Mouse (Mus musculus): Measurements from ENCODE around the gene Kcnk7. TPM values are rescaled to one million over a fixed set of nuclear protein-coding genes. Genes with fewer than 3 reads are reported as not detected.

The Kcnk7 gene
- total RNA-seq, 2 experiments from 2014 or later = not detected

DNA sequence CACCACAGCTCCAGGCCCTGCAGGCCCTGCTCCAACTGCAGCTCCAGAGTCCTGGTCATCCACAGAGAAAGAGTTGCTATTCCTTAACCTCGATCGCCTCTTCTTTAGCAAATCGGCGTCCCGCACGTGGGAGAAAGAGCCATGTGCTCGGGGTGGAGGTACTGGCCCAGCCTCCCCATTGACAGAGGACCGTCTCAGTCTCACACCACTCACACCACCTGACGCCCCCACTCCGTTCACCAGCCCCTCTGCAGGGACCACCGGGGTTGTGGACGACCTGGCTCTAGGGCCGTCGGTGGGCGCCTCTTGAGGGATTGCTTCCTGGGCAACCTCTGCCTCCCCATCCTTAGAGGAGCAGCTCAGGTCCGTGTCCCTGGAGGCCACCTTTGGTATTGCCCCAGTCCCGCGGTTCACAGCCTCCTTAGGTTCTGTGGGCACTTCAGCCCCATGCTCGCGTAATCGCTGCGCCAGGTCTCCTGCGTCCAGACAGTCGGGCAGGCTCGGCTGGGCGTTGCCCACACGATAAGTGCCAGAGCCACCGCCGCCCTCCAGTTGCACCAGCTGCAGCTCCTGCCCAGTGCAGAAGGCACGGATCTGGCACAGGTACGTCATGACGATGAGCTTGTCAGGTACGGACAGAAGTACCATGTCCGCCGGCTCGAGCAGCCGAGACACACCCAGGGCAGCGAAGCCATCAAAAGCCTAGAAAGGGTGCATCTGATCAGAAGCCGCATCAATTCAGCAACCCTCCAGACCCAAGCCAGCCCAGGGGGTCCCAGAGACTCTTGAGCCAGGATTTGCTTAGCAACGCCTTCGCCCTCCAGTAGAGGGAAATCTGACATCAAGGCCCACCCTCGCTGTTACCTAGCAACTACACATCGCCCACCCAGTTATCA is 11.9 kb downstream of the Kcnk7 start:
- TF ChIP-seq CTCF (IDR thresholded peaks at IDR 0.05) = peak; percentile 42
- no peak for DNase-seq (ENCODE audit: extremely low spot score in 1 of 2, low spot score in 2 of 2)
- Histone ChIP-seq H3K27ac (peak overlapping the region; percentile 87), H3K4me3 (peak overlapping the region; percentile 57)
- intact Hi-C loops (cut with DNase I) = no loop called here

DNA sequence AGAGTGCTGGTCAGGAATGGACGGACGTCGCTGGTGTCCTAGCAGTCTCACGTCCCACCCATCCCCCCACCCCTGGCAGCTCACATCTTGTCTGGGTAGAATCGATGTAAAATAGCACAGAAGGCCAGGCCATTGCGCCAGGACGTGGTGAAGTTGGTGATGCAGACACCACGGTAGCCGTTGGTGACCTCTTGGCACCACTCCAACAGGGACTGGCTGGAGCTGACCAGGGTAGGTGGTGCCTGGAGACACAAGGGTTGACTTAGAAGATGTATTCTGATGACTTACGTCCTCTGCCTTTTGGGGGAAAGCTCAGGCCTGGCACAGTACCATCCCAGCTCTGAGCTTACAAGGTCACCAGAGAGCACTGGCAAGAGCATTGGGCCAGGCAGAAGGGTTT is 12.8 kb downstream of the Kcnk7 start:
- Histone ChIP-seq H3K27ac (no peak overlapping the region), H3K4me3 (no peak overlapping the region; the same call in 1 of the 2 replicates)
- TF ChIP-seq CTCF (IDR thresholded peaks at IDR 0.05) = no peak
- no peak for DNase-seq (ENCODE audit: extremely low spot score in 1 of 2, low spot score in 2 of 2)
- intact Hi-C loops (cut with DNase I) = no loop called here

GRCm38 (mm10) chr19:5721233-5721632 is 17.1 kb downstream of the Kcnk7 start:
- TF ChIP-seq CTCF (IDR thresholded peaks at IDR 0.05) = no peak
- Histone ChIP-seq H3K4me3 (no peak overlapping the region), H3K27ac (no peak overlapping the region)
- intact Hi-C loops (cut with DNase I) = no loop called here
- no peak for DNase-seq (ENCODE audit: extremely low spot score in 1 of 2, low spot score in 2 of 2)

- DNase-seq (ENCODE audit: extremely low spot score in 1 of 2, low spot score in 2 of 2) = no peak
- H3K27ac ChIP-seq = no peak overlapping the region
- H3K4me3 ChIP-seq = no peak overlapping the region
- TF ChIP-seq CTCF (IDR thresholded peaks at IDR 0.05) = no peak
- intact Hi-C loops (cut with DNase I) = no loop called here
Measured at GRCm38 (mm10) chr19:5722848-5723425, 18.8 kb downstream of the Kcnk7 start.

GRCm38 (mm10) chr19:5723934-5724548 is 19.9 kb downstream of the Kcnk7 start:
- TF ChIP-seq CTCF (IDR thresholded peaks at IDR 0.05) = no peak
- Histone ChIP-seq H3K4me3 (no peak overlapping the region), H3K27ac (no peak overlapping the region)
- no peak for DNase-seq (ENCODE audit: extremely low spot score in 1 of 2, low spot score in 2 of 2)
- intact Hi-C loops (cut with DNase I) = no loop called here

DNA sequence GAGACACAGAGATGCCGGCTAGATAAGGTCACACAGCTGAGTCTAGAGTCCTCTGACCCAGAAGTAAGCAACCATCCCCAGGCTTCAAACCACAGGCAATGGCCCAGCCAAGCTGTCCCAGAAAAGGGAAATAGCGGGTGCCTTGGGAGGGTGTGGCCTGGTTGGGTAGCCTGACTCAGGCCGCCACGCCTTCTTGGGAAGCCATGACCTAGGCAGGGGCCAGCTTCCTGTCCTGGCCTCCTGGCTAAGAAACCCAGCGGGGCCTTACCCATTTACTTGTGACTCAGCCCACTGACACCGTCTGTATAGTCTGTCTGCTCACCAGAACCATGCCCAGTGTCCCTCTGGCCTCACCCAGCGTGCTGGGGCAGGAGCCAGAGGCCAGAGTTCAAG is 20.4 kb downstream of the Kcnk7 start:
- DNase-seq (ENCODE audit: extremely low spot score in 1 of 2, low spot score in 2 of 2) = no peak
- intact Hi-C loops (cut with DNase I) = no loop called here
- H3K4me3 ChIP-seq = peak overlapping the region; percentile 45; the same call in 1 of the 2 replicates
- no peak overlapping the region; the same call in 1 of the 2 replicates for H3K27ac ChIP-seq
- TF ChIP-seq CTCF (IDR thresholded peaks at IDR 0.05) = no peak

DNA sequence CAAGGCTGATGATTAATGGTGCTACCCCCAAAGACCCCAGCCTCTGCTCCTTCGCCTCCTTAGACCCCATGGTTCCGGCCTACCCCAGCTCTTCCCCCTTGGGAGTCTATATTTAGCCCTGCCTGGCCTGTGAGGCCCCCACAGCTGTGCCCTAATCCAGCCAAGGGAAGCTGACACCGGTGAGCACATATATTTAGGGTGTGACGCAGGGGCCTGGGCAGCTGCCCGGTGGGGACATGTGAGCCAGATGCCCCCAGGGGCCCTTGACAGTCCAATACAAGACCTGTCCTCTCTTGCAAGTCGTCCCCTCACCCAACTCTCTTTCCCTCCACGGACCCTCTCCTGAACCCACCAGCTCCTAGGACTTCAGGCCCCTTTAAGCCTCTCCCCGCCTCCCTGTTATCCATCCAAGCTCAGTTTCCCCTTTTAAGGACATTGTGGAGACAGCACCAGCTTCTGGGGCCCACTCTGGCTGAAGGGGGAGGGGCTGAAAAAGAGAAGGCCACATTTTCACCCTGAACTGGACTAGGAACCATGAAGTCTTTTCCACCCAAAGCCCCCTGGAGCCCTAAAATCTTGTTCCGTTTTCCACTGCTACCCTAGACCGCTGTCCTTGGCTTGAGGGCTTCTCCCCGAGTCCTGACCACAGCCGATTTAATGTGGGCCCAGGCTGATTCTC is 21.0 kb downstream of the Kcnk7 start:
- intact Hi-C loops (cut with DNase I) = loop anchor here (5.0 kb wide), 1 partner anchor 132 kb away; no protein-coding TSS in a partner anchor
- DNase-seq (ENCODE audit: extremely low spot score in 1 of 2, low spot score in 2 of 2) = no peak
- TF ChIP-seq CTCF (IDR thresholded peaks at IDR 0.05) = no peak
- Histone ChIP-seq H3K4me3 (peak overlapping the region; percentile 45), H3K27ac (peak overlapping the region; percentile 41)

GRCm38 (mm10) chr19:5725767-5726515 is 21.8 kb downstream of the Kcnk7 start, which contains the start of gene Ehbp1l1:
TSS of gene Ehbp1l1 (minus strand) at chr19:5726317.
- H3K4me3 ChIP-seq = peak within 1 kb of the TSS; percentile 45
- peak within 1 kb of the TSS; percentile 41; the same call in 1 of the 2 replicates for H3K27ac ChIP-seq
- intact Hi-C loops (cut with DNase I) = loop anchor here (2.0 to 5.0 kb wide), 2 partner anchors 33 to 131 kb away; no protein-coding TSS in a partner anchor
- TF ChIP-seq CTCF (IDR thresholded peaks at IDR 0.05) = no peak
- DNase-seq (ENCODE audit: extremely low spot score in 1 of 2, low spot score in 2 of 2) = no peak

DNA sequence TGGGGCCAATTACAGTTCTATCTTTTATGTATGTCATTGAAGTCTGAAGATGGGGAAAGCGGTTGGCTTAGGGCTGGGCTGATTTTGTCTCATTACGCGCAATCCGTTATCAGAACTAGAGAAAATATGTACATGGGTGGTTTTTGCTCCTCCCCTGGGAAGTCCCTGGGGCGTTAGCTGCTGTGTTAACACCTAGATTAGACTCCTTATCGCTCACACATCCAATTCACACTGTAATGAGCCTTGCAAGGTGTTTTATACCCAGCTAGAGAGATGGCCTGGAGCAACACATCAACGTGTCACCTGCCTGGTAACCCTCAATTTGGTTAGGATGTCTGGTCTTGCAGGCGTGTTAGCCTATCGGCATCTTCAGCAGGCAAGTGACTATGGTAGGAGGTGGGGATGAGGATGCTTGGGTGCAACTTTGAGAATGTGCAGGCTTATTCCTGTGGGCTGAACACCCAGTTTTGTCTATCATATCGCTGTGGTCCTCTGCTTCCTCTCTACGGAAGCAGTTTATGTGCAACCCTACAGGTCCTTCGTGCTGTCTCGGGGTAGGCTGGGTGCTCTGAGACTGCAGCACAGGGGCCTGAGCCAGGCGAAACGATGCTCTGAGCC is 22.9 kb downstream of the Kcnk7 start:
- DNase-seq (ENCODE audit: extremely low spot score in 1 of 2, low spot score in 2 of 2) = no peak
- no peak for TF ChIP-seq CTCF (IDR thresholded peaks at IDR 0.05)
- Histone ChIP-seq H3K4me3 (peak overlapping the region; percentile 94), H3K27ac (peak overlapping the region; percentile 51)
- intact Hi-C loops (cut with DNase I) = loop anchor here (2.0 to 5.0 kb wide), 2 partner anchors 34 to 130 kb away; no protein-coding TSS in a partner anchor

GRCm38 (mm10) chr19:5727701-5728100 is 23.5 kb downstream of the Kcnk7 start:
- TF ChIP-seq CTCF (IDR thresholded peaks at IDR 0.05) = peak; percentile 99
- intact Hi-C loops (cut with DNase I) = loop anchor here (2.0 to 5.0 kb wide), 3 partner anchors 35 to 130 kb away; partner anchors contain the start of gene Sipa1
- Histone ChIP-seq H3K4me3 (peak overlapping the region; percentile 94), H3K27ac (peak overlapping the region; percentile 51)
- DNase-seq (ENCODE audit: extremely low spot score in 1 of 2, low spot score in 2 of 2) = peak; percentile 80 to 89
